Mouse (Mus musculus) megakaryocyte, embryonic 14.5 days (primary cell): ENCODE measurements at regions not wholly inside any gene's neighbourhood (a gene's known extent, or its start where the extent isn't known, plus 50 kb on each side); places are given as distances from the start of the nearest gene placed in this dataset.

Source experiments
- FLI1 ChIP-seq: IDR thresholded peaks from 2 replicates; pipeline ENCODE4 v1.6.1; 2012; ENCODE audit warnings: low read length, inconsistent platforms, mixed read lengths
- GATA1 ChIP-seq: IDR thresholded peaks from 3 replicates; pipeline ENCODE4 v1.6.1; 2012; ENCODE audit warnings: mixed read lengths, low read length, inconsistent platforms, borderline replicate concordance

GRCm38 (mm10) chr8:11080813-11081212 is 72.6 kb upstream of the Irs2 start:
- no peak for TF ChIP-seq GATA1
- no peak for TF ChIP-seq FLI1
